Mouse (Mus musculus): ENCODE data around the gene Zfp212. TPM values are rescaled to one million over a fixed set of nuclear protein-coding genes. Genes with fewer than 3 reads are reported as not detected.

Gene Zfp212
- polyA plus RNA-seq (2012; fragmentation: generic; extraction: Trizol) = 9.7 TPM

DNA sequence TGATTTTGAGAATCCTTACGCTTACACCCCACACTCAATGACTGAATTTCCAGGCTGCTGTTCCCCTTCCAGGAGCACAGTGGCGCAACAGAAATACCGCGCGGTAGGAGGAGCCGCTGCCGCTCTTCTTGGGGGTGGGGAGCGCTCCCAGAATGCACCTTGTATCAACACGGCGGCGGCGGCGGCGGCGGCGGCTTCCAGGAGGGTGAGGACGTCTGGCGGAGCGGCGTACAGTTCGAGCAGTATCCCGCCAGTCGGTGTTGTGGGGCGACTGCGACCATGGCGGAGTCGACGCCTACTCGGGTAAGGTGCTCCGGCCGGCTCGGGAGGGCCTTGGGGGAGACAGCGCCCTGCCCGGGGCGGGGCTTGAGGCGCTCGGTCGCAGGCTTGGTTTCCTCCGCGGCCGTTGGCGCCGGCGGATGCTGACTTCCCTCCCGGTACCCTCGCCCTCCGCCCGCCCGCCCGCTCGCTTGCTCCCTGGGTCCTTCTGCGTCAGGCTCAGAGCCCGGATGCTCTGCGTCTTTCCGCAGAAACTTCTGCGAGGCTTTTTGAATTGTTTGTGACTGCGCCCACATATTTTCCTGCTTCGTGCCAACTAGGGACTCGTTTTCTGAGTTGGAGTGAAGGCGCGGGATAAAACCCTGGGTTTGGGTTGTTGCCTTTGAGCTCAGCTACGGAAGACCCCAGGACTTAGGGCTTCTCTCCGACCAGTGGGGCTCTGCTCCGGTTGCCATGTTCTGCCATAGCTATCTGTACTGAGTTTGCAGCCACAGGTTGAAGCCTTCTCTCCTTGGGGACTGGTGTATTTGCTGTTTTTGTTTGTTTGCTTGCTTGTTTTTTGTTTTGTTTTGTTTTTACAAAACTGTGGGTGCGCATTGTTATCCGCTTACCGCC lies at the start of gene Zfp212:
Gene Zfp212 (plus strand): TSS at position 30 of the 894 bp plus-strand sequence.
- no peaks in the 10 kb centered on the region for H3K36me3 ChIP-seq (ENCODE audit: control insufficient read depth, insufficient read depth)
- H3K4me3 ChIP-seq = peak within 1 kb of the TSS; percentile 61
- peaks cover 50% of the 10 kb centered on the region for H3K79me2 ChIP-seq (ENCODE audit: control insufficient read depth, insufficient read depth)
- TF ChIP-seq POLR2A (IDR thresholded peaks at IDR 0.05; ENCODE audit: insufficient read length, low read depth) (peak; percentile 91), TCF12 (IDR thresholded peaks at IDR 0.05; ENCODE audit: insufficient read depth, poor library complexity, severe bottlenecking) (no peak), POLR2AphosphoS2 (IDR thresholded peaks at IDR 0.05; ENCODE audit: insufficient read length, low read depth) (peak; percentile 94)
- H3K27me3 ChIP-seq (ENCODE audit: control insufficient read depth, insufficient read depth, insufficient read length) = no peaks in the 10 kb centered on the region
- H3K4me2 ChIP-seq (ENCODE audit: low read depth) = peak within 1 kb of the TSS; percentile 78
- peak within 1 kb of the TSS; percentile 79 for H3ac ChIP-seq (ENCODE audit: control insufficient read depth, insufficient read length)

DNA sequence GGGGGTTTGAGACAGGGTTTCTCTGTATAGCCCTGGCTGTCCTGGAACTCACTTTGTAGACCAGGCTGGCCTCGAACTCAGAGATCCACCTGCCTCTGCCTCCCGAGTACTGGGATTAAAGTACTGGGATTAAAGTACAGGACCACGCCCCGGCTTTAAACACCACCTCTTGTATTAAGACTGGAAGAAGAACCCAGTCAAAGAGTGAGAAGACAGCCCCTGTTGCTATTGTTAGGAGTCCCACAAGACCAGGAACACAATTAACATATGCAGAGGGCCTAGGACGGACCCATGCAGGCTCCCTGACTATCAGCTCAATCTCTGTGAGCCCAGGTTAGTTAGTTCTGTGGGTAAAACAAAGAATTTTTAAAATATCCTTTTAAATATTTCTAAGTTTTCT lies 48.0 kb upstream of the Zfp212 start:
- TF ChIP-seq TCF3 (IDR thresholded peaks at IDR 0.05; ENCODE audit: insufficient read length, low read depth) (no peak), USF1 (IDR thresholded peaks at IDR 0.05; ENCODE audit: low read depth) (no peak), POLR2AphosphoS2 (IDR thresholded peaks at IDR 0.05; ENCODE audit: insufficient read length, low read depth) (no peak), REST (IDR thresholded peaks at IDR 0.05; ENCODE audit: insufficient read depth, insufficient read length) (no peak), TCF12 (IDR thresholded peaks at IDR 0.05; ENCODE audit: insufficient read depth, poor library complexity, severe bottlenecking) (no peak)
- Histone ChIP-seq H3K27me3 (ENCODE audit: control insufficient read depth, insufficient read depth, insufficient read length) (no peaks in the 10 kb centered on the region), H3K36me3 (ENCODE audit: control insufficient read depth, insufficient read depth) (no peaks in the 10 kb centered on the region)

GRCm38 (mm10) chr6:47877058-47877457 lies 43.2 kb upstream of the Zfp212 start, which contains the start of gene Zfp282:
Zfp282 (plus strand) TSS chr6:47877204.
- H3K27me3 ChIP-seq (ENCODE audit: control insufficient read depth, insufficient read depth, insufficient read length) = no peaks in the 10 kb centered on the region
- TF ChIP-seq E2F4 (IDR thresholded peaks at IDR 0.05; ENCODE audit: insufficient read depth) (no peak), POLR2AphosphoS2 (IDR thresholded peaks at IDR 0.05; ENCODE audit: insufficient read length, low read depth) (no peak), TCF3 (IDR thresholded peaks at IDR 0.05; ENCODE audit: insufficient read length, low read depth) (no peak), TCF12 (IDR thresholded peaks at IDR 0.05; ENCODE audit: insufficient read depth, poor library complexity, severe bottlenecking) (no peak), POLR2A (IDR thresholded peaks at IDR 0.05; ENCODE audit: insufficient read length, low read depth) (no peak), MYOG (IDR thresholded peaks at IDR 0.05; ENCODE audit: control insufficient read depth in 1 of 3, insufficient read depth in 1 of 3, insufficient read length in 2 of 3, low read depth in 2 of 3) (no peak), SRF (IDR thresholded peaks at IDR 0.05; ENCODE audit: control insufficient read depth, insufficient read length, low read depth) (no peak), USF1 (IDR thresholded peaks at IDR 0.05; ENCODE audit: low read depth) (no peak), MYOD1 (IDR thresholded peaks at IDR 0.05; ENCODE audit: control insufficient read depth in 1 of 3, insufficient read length in 2 of 3, low read depth in 2 of 3) (no peak), MAX (IDR thresholded peaks at IDR 0.05; ENCODE audit: low read depth) (no peak), CEBPB (IDR thresholded peaks at IDR 0.05; ENCODE audit: insufficient read depth, poor library complexity, severe bottlenecking) (no peak), REST (IDR thresholded peaks at IDR 0.05; ENCODE audit: insufficient read depth, insufficient read length) (no peak)
- H3K79me2 ChIP-seq (ENCODE audit: control insufficient read depth, insufficient read depth) = peaks cover 36% of the 10 kb centered on the region
- H3K36me3 ChIP-seq (ENCODE audit: control insufficient read depth, insufficient read depth) = peaks cover 20% of the 10 kb centered on the region
- peak within 1 kb of the TSS; percentile 92 for H3K4me2 ChIP-seq (ENCODE audit: low read depth)
- peak within 1 kb of the TSS; percentile 67 for H3ac ChIP-seq (ENCODE audit: control insufficient read depth, insufficient read length)
- H3K4me3 ChIP-seq = peak within 1 kb of the TSS; percentile 73

More for the DNA sequence above, 48.0 kb upstream of the Zfp212 start:
- no peak overlapping the region for H3K4me2 ChIP-seq (ENCODE audit: low read depth)
- H3ac ChIP-seq (ENCODE audit: control insufficient read depth, insufficient read length) = no peak overlapping the region
- no peaks in the 10 kb centered on the region for H3K79me2 ChIP-seq (ENCODE audit: control insufficient read depth, insufficient read depth)
- H3K4me3 ChIP-seq = no peak overlapping the region

DNA sequence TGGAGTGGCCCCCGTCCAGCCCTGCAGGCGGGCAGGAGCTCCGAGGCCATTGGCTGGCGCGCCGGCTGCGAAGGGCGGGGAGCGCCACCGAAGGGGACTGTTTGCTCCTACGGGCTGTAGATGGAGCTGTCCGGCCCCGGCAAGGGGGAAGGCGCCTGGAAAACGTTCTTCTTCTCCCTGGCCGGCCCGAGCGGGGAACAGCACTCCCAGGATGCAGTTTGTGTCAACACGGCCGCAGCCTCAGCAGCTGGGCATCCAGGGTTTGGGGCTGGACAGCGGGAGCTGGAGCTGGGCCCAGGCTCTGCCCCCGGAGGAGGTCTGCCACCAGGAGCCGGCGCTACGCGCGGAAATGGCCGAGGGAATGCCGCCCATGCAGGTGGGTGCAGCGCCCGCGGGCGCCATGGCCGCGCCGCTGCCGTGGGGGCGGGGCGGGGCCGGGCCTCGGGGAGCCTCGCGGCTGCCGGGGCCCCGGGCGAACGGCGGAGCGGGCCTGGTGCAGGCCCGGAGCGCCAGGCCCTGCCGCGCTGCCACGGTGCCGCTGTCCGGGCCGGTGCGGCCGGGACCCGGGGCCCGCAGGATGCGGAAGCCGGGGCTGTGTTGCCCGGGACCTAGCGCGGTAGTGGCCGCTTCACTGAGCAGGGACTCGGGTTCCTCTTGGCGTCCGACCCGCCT lies 42.7 kb upstream of the Zfp212 start:
- Histone ChIP-seq H3K4me2 (ENCODE audit: low read depth) (peak overlapping the region; percentile 92), H3K4me3 (peak overlapping the region; percentile 73), H3ac (ENCODE audit: control insufficient read depth, insufficient read length) (peak overlapping the region; percentile 67), H3K27me3 (ENCODE audit: control insufficient read depth, insufficient read depth, insufficient read length) (no peaks in the 10 kb centered on the region), H3K79me2 (ENCODE audit: control insufficient read depth, insufficient read depth) (peaks cover 36% of the 10 kb centered on the region), H3K36me3 (ENCODE audit: control insufficient read depth, insufficient read depth) (peaks cover 24% of the 10 kb centered on the region)
- TF ChIP-seq USF1 (IDR thresholded peaks at IDR 0.05; ENCODE audit: low read depth) (no peak), POLR2A (IDR thresholded peaks at IDR 0.05; ENCODE audit: insufficient read length, low read depth) (peak; percentile 75), POLR2AphosphoS2 (IDR thresholded peaks at IDR 0.05; ENCODE audit: insufficient read length, low read depth) (peak; percentile 77), MAX (IDR thresholded peaks at IDR 0.05; ENCODE audit: low read depth) (no peak), TCF12 (IDR thresholded peaks at IDR 0.05; ENCODE audit: insufficient read depth, poor library complexity, severe bottlenecking) (no peak), SRF (IDR thresholded peaks at IDR 0.05; ENCODE audit: control insufficient read depth, insufficient read length, low read depth) (no peak), MYOG (IDR thresholded peaks at IDR 0.05; ENCODE audit: control insufficient read depth in 1 of 3, insufficient read depth in 1 of 3, insufficient read length in 2 of 3, low read depth in 2 of 3) (peak in 1 of 3 experiments; percentile 67), MYOD1 (IDR thresholded peaks at IDR 0.05; ENCODE audit: control insufficient read depth in 1 of 3, insufficient read length in 2 of 3, low read depth in 2 of 3) (peak in 2 of 3 experiments; percentile 39 to 72), REST (IDR thresholded peaks at IDR 0.05; ENCODE audit: insufficient read depth, insufficient read length) (peak; percentile 33), CEBPB (IDR thresholded peaks at IDR 0.05; ENCODE audit: insufficient read depth, poor library complexity, severe bottlenecking) (no peak), E2F4 (IDR thresholded peaks at IDR 0.05; ENCODE audit: insufficient read depth) (no peak), TCF3 (IDR thresholded peaks at IDR 0.05; ENCODE audit: insufficient read length, low read depth) (peak; percentile 37)
